Mouse (Mus musculus) lung, postnatal 36 days (tissue): ENCODE results near the gene Il34.

Source experiments
- DNase-seq: peaks from one replicate; pipeline ENCODE4 v3.0.0; 2022; ENCODE audit warnings: mixed read lengths

Il34 gene

GRCm38 (mm10) chr8:110731346-110731859 is 74.3 kb downstream of the Il34 start:
- no peak for DNase-seq

- peak; percentile 67 for DNase-seq
These were observed 78.8 kb downstream of the Il34 start for GRCm38 (mm10) chr8:110726893-110727292.

GRCm38 (mm10) chr8:110725084-110725838 is 80.5 kb downstream of the Il34 start:
- DNase-seq: no peak

DNA sequence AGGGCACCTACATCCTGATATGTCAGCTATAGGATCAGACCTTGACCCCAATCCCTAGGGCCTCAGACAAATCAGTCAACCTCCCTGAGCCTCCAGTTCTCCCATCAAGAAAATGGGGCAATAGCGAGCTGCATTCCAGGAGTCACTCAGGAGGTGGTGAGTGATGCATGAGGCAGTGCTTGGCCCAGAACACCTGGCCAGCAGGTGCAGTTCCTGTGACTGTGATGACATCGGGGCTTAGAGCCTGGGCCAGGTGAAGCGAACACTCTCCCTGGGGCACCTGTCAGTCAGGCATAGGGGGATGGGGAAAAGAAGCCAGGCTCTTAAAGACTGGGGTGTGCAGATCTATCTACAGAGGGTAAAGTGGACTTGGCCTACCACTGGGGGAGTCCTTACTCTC is 81.2 kb downstream of the Il34 start:
- DNase-seq: no peak

DNA sequence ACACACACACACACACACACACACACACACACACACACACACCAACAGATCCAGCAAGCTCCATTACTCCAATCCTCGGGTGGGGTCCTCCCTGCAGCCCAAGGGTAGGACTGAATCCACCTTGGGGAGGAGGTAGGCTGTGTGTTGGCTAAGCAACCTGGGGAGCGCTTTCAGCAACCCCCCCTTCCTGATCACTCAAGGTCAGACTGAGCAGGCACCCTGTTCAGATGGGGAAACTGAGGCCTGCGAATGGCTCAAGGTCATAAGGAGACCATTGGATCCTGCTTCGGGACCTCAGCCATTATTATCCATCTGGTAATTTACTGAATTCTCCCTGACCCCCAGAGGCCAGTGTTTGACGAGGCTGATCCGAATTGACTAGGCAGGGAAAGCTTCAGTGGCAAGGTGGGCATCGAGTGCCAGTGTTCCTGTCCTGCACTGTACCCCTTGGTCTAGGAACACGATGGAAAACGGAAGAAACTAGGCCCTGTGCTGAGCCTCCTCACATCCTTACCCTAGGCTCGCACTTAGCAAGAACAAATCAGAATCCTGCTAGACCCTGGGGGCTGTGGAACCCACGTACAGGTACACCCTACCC is 83.2 kb downstream of the Il34 start:
- DNase-seq: no peak

GRCm38 (mm10) chr8:110721606-110722413 is 83.9 kb downstream of the Il34 start:
- peak; percentile 21 for DNase-seq

DNA sequence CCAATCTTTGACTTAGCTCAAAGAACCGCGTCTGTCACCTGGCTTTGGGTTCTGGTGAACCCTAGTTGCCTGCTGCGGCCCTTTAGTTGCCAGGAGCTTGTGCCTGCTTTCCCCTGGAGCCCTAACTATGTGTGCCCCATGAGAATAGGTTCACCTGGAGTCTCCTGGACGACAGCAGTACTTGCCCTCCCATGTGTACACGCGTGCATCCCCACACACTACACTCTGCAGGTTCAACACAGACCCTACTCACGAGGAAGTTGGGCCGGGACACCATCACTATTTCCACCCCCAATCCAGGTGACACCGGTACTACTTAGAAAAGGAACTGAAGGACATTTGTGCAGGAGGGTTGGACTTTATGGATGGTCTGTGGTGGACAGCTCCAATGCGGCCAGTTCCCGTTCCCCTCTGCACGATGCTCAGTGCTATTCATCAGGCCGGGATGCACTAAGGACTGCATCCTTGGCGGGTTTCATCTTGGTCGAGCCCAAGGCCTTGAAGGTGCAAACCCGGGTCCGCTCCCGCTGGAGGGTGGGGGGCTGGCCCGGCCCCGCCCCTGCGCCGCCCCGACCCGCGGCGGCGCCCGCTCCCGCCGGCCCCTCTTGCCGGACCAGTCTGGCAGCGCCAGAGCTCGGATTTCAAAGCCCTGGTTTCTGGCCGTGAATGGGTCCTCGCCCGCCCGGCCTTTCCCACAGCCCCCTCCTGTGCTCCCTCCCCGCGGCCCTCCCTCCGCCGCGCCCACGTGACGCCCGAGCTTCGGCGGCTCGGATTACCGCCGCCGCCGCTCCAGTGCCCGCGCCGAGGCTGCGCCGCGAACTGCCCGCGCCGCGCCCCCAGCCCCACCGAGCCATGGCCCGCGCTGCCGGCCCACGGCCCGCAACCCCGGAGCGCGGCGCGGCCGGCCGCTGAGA is 84.8 kb downstream of the Il34 start, which contains the start of gene Mtss1l:
Gene Mtss1l (plus strand): TSS at position 792 of the 914 bp plus-strand sequence.
- DNase-seq: peak; percentile 83

DNA sequence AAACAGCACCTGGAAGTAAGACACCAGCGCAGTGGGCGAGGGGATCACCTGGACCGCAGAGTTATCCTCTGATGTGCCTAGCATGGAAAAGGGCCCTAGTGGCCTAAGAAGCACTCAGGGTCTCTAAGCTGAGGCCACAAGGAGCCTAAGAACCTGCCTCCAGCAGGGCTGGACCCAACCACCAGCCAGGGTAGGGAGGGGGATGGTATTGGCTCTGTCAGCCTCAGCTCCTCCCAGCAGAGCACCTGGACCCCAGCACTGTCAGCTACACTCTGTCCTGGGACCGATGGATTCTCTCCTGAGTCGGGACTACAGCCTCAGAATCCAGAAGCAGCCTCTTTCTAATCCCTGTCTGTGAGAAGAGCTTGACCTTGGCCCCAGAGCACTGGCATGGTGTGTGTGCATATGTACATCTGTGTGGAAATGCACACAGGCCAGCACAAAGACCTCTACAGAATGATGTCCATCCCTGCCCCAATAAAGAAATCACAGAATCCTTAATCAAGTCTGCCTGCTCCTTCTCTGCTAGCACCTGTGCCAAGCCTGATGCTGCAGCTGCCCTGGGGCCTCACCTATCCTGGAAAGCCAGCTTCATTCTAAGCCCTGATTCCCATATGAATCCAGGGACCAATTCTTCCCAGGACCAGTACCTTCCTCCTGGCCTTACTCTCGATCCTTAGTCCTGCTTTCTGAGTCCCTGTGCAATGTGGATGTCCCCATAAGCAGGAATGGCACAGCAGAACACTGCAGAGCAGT is 85.6 kb downstream of the Il34 start:
- DNase-seq: no peak

GRCm38 (mm10) chr8:110718969-110719670 is 86.6 kb downstream of the Il34 start:
- DNase-seq: peak; percentile 75

GRCm38 (mm10) chr8:110718209-110718968 is 87.3 kb downstream of the Il34 start:
- DNase-seq: no peak

GRCm38 (mm10) chr8:110717131-110717530 is 88.6 kb downstream of the Il34 start:
- DNase-seq: no peak

DNA sequence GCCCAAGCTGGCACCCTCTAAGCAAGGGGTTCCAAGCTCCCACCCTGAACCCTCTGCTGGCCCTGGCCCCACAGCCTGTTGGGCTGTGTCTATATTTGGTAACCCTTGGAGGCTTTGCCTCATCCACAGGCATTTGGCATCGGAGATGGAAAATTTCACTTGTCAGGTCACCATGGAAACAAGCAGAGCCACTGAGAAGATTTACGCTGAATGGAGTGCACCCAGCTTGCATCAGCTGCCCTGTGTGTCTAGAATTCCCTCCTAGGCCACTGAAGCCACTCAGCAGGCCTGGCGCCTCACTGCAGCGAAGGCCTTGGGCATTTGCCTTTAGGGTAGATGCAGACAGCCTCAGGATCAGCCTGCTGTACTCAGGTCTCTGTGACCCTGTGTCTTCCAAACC is 89.6 kb downstream of the Il34 start:
- peak; percentile 78 for DNase-seq

- no peak for DNase-seq
These were observed 90.8 kb downstream of the Il34 start for GRCm38 (mm10) chr8:110714827-110715519.

DNA sequence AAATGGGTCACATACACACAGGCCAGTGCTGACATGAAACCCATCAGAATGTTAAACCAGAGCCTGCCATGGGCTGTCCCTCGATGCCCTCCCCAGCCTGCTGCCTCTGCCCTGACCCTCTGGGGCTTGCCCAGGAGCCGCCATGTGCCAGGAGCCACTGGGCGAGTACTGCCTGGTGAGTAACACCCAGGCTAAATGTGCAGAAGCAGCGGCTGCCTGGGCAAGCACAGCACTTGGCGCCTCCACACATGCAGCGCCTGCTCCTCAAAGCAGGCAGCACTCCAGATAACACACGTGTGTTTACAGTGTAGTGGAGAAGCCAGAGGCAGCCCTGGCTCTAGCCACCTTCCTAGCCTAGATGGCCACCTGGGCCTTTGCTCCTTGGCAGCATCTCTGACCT is 92.7 kb downstream of the Il34 start:
- no peak for DNase-seq

DNA sequence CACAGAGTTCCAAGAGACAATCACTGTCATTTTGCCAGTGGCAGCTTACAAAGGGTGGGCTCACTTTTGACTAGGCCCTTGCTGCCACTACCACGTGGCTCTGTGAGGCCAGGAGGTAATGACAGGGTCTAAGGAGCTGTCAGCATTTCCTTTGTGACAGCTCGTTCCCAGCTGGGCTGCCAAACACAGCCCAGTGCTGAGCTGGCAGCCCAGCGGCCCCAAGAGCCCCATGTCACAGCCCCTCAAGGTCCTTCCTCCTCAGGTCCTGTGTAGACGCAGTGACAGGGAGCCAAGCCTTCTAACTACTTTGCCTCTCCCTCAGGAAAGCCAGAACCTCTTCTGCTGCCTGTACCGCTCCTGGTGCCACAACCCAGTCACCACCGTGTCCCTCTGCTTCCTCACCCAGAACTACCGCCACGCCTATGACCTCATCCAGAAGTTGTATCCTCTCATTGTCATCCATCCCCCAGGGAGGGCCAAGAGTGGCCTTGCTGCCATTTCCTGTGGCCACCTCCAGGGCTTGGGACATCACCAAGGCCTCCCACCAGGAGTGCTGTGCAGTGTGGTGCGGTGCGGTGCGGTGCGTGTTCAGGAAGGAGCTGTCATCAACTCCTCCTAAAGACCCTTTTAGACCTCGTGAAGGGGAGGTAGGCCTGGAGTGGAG is 94.3 kb downstream of the Il34 start:
- peak; percentile 80 for DNase-seq

GRCm38 (mm10) chr8:110710593-110710992 is 95.1 kb downstream of the Il34 start:
- peak; percentile 41 for DNase-seq

- DNase-seq: no peak
These were observed 97.3 kb downstream of the Il34 start for GRCm38 (mm10) chr8:110708429-110708828.

GRCm38 (mm10) chr8:110706288-110706870 is 99.3 kb downstream of the Il34 start:
- DNase-seq: no peak
